Mouse (Mus musculus) neural tube, embryonic 11.5 days (tissue): ENCODE results near the gene Slc15a3. TPM values are rescaled to one million over a fixed set of nuclear protein-coding genes. Genes with fewer than 3 reads are reported as not detected.

Source experiments
- ATAC-seq: fragments of 200-750 bp; cut with Nextera tagmentation; 2 replicates; pipeline ENCODE4 v1.8.0; 2017; ENCODE audit warnings: moderate number of reproducible peaks, mild to moderate bottlenecking, moderate TSS enrichment, moderate library complexity; ENCODE audit not compliant: insufficient read depth, low FRiP score, low TSS enrichment
- DNase-seq: peaks from one replicate; pipeline ENCODE4 v3.0.0-alpha.2; 2015; ENCODE audit warnings: low spot score
- H3K27ac ChIP-seq: fragments of 300-500 bp; sonication (generic); 2 replicates; pipeline ENCODE4 v1.5.1; 2014; ENCODE audit warnings: low read depth, mild to moderate bottlenecking, low read length
- H3K27me3 ChIP-seq: fragments of 300-500 bp; sonication (generic); 2 replicates; pipeline ENCODE4 v1.6.1; 2014; ENCODE audit warnings: mild to moderate bottlenecking, low read length, mixed read lengths; ENCODE audit not compliant: control insufficient read depth, insufficient read depth
- H3K36me3 ChIP-seq: fragments of 300-500 bp; sonication (generic); 2 replicates; pipeline ENCODE4 v1.6.1; 2014; ENCODE audit warnings: mild to moderate bottlenecking, low read length, moderate library complexity, mixed read lengths; ENCODE audit not compliant: control insufficient read depth, insufficient read depth
- H3K4me1 ChIP-seq: fragments of 300-500 bp; sonication (generic); 2 replicates; pipeline ENCODE4 v1.6.1; 2014; ENCODE audit warnings: low read length, mixed read lengths; ENCODE audit not compliant: control insufficient read depth, insufficient read depth
- H3K4me2 ChIP-seq: fragments of 300-500 bp; sonication (generic); 2 replicates; pipeline ENCODE4 v1.6.1; 2014; ENCODE audit warnings: low read depth, mild to moderate bottlenecking, moderate library complexity
- H3K4me3 ChIP-seq: fragments of 300-500 bp; sonication (generic); 2 replicates; pipeline ENCODE4 v1.5.1; 2014; ENCODE audit warnings: low read depth, low read length
- H3K9ac ChIP-seq: fragments of 300-500 bp; sonication (generic); 2 replicates; pipeline ENCODE4 v1.6.1; 2014; ENCODE audit warnings: mild to moderate bottlenecking, low read length
- H3K9me3 ChIP-seq: fragments of 300-500 bp; sonication (generic); 2 replicates; pipeline ENCODE4 v1.6.1; 2016; ENCODE audit warnings: low read length; ENCODE audit not compliant: control insufficient read depth
- WGBS: fragments of 180-500 bp; shearing (Covaris S2); extraction: QIAGEN DNeasy Blood & Tissue Kit; methylation state at CpG from one replicate; pipeline ENCODE4 v1.1.7; 2014; 5-methylcytosine and 5-hydroxymethylcytosine counted together
- polyA plus RNA-seq: library from polyadenylated mRNA; unstranded; fragments of >200 nt; fragmentation: Nextera tagmentation; extraction: Ambion mirVana; gene quantifications from 2 replicates; pipeline ENCODE4 v1.2.1, GENCODE M21; 2014

Gene Slc15a3
- polyA plus RNA-seq, result 0.09 and 0.53 TPM in 2 replicates

DNA sequence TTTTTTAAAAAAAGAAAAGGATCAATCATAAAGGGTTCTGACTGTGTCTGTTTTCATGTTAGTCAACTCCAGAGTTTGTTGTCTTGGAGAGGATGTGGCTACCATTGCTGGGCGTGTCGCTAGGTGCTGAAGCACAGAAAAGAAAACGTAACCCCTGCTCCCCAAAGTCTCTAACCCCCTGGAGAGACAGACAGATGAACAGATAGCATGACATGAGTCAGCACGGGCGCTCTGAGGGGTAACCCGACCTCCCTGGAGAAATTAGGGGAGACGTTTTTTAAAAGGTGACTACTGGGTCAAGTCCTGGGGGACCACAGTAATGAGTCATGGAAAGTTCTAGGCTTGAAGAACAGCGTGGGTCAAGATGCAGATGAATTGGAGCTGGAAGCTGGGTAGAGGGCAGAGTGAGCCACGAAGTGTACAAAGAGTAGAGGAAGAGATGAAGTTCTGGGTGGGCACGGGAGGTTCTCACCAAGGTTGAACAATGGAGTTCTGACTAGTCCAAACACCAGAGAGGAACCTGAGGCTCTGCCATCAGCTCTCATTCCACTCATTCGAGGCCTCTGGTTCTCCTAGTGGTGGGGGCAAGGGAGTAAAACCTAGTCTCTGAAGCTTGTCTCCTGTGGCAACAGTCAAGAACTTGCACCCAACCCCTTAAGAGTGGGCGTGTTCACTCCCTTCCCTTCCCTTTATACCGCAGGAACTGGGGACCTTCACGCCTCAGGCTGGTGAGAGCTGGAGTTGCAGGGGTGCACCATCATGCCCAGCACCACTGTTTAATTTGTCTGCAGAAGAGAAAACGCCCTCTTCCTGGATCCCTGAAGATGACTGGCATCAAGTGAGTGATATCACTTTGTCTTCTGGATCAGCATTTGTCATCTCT, at the start of gene Slc15a3:
Gene Slc15a3, plus strand, starts transcription at position 718 of the 883 bp plus-strand sequence.
- WGBS, result 79% methylated on average over 15 of the region's 15 CpGs
- DNase-seq (no peak), ATAC-seq (no peak)
- Histone ChIP-seq H3K4me1 (no peaks in the 10 kb centered on the region), H3K36me3 (no peaks in the 10 kb centered on the region), H3K9ac (no peak within 1 kb of the TSS), H3K27me3 (no peaks in the 10 kb centered on the region), H3K4me3 (no peak within 1 kb of the TSS), H3K4me2 (no peak within 1 kb of the TSS), H3K9me3 (no peaks in the 10 kb centered on the region), H3K27ac (no peak within 1 kb of the TSS)

DNA sequence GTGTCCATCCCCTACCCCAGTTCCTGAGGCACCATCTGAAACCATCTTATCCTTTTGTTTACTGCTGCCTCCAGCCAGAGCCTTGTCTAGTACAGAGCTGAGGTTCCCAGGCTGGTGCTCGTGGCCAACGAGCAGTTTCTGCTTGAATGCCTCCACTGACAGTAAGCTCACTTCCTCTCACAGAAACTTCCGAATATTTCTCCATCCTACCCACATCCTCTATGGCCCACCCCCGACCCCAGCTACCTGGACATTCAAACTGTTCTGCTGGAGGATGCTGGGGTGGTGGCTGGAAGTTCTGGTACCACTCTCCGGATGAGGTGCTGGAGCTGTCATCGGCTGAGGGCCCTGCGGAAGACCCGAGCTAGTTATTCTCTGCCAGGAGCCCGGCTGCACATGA, 49.2 kb upstream of the Slc15a3 start:
- ATAC-seq (no peak), DNase-seq (no peak)
- Histone ChIP-seq H3K4me2 (no peak overlapping the region), H3K27ac (no peak overlapping the region), H3K9me3 (no peaks in the 10 kb centered on the region), H3K4me3 (no peak overlapping the region), H3K9ac (no peak overlapping the region), H3K4me1 (no peaks in the 10 kb centered on the region), H3K27me3 (no peaks in the 10 kb centered on the region), H3K36me3 (no peaks in the 10 kb centered on the region)
- 79% methylated on average over 9 of the region's 9 CpGs for WGBS

GRCm38 (mm10) chr19:10793044-10793443, 46.5 kb upstream of the Slc15a3 start:
- H3K4me2 ChIP-seq, result no peak overlapping the region
- no peak for DNase-seq
- H3K9me3 ChIP-seq, result no peaks in the 10 kb centered on the region
- H3K36me3 ChIP-seq, result no peaks in the 10 kb centered on the region
- H3K9ac ChIP-seq, result no peak overlapping the region
- no peaks in the 10 kb centered on the region for H3K27me3 ChIP-seq
- H3K4me1 ChIP-seq, result no peaks in the 10 kb centered on the region
- 56% methylated on average over 3 of the region's 3 CpGs for WGBS
- H3K4me3 ChIP-seq, result no peak overlapping the region
- no peak for ATAC-seq
- no peak overlapping the region for H3K27ac ChIP-seq

DNA sequence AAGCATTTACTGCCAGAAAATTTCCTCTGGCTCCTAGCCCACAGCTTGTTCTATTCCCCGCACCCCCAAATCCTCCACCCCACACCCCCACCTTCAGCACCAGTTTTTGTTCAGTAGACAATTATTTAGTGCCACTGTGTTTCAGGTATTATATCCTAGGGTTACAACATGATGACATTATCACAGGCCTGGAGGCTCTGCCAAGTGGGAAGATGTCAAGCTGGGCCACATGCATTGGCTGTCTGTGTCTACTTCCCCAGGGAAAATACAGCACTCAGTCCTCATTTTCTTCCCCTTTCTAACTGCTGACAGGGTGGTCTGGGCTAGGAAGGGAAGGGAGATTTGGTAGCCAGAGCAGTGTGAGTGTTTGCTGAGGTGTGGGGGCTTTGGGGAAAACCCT, 44.6 kb upstream of the Slc15a3 start:
- WGBS, result 90% methylated on average over 1 of the region's 1 CpGs
- ATAC-seq (no peak), DNase-seq (no peak)
- Histone ChIP-seq H3K9me3 (no peaks in the 10 kb centered on the region), H3K27ac (no peak overlapping the region), H3K4me1 (no peaks in the 10 kb centered on the region), H3K27me3 (no peaks in the 10 kb centered on the region), H3K4me2 (no peak overlapping the region), H3K9ac (no peak overlapping the region), H3K36me3 (no peaks in the 10 kb centered on the region), H3K4me3 (no peak overlapping the region)

DNA sequence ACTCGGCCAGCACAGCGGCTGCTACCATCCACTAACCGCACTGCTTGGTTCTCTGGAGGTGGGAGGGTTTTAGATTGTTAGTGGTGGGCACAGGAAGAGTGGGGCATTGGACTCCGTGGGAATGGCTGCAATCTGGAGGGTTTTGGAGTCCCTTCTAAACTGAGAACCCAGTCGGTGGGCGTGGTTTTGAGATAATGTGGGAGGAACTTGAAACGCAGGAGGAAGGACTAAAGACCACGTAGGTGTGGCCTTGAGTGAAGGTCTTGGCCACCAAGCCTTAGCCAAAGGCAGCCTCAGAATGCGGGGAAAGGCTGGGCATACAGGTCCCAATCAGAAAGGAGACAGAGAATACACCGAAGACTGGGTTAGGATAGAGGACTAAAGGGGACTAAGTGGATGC, 41.0 kb upstream of the Slc15a3 start:
- H3K36me3 ChIP-seq, result no peaks in the 10 kb centered on the region
- H3K9ac ChIP-seq, result no peak overlapping the region
- no peak for ATAC-seq
- H3K9me3 ChIP-seq, result no peaks in the 10 kb centered on the region
- 72% methylated on average over 10 of the region's 10 CpGs for WGBS
- no peak overlapping the region for H3K4me2 ChIP-seq
- no peak for DNase-seq
- H3K4me3 ChIP-seq, result no peak overlapping the region
- no peak overlapping the region for H3K27ac ChIP-seq
- H3K27me3 ChIP-seq, result no peaks in the 10 kb centered on the region
- H3K4me1 ChIP-seq, result no peaks in the 10 kb centered on the region

DNA sequence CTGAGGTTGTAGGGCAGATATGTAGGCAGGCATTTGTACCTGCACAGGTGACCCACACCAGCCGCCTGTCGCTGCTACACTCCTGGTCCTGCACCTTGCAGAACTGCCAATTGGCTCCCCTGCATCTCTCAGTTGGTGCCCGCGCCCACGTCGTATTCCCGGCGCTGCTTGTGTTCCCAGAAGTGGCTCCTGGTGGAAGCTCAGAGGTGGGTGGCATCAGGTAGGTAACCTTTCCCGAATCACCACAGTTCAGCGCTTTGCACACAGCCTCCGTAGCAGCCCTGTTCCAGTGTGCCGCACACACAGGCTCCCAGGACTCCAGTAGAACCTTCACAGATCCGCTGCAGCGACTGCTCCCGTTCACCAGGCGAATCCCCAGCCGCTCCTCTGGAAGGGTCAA, 40.4 kb upstream of the Slc15a3 start:
- Histone ChIP-seq H3K9ac (no peak overlapping the region), H3K4me1 (no peaks in the 10 kb centered on the region), H3K4me3 (no peak overlapping the region), H3K36me3 (no peaks in the 10 kb centered on the region), H3K9me3 (no peaks in the 10 kb centered on the region), H3K4me2 (no peak overlapping the region), H3K27ac (no peak overlapping the region), H3K27me3 (no peaks in the 10 kb centered on the region)
- WGBS, result 93% methylated on average over 17 of the region's 17 CpGs
- no peak for ATAC-seq
- no peak for DNase-seq

- H3K9ac ChIP-seq, result no peak overlapping the region
- H3K4me1 ChIP-seq, result no peaks in the 10 kb centered on the region
- no peak overlapping the region for H3K27ac ChIP-seq
- no peaks in the 10 kb centered on the region for H3K27me3 ChIP-seq
- ATAC-seq (no peak), DNase-seq (no peak)
- H3K4me2 ChIP-seq, result no peak overlapping the region
- no peaks in the 10 kb centered on the region for H3K36me3 ChIP-seq
- no peak overlapping the region for H3K4me3 ChIP-seq
- no peaks in the 10 kb centered on the region for H3K9me3 ChIP-seq
- WGBS, result 78% methylated on average over 6 of the region's 6 CpGs
These were observed 38.5 kb upstream of the Slc15a3 start for GRCm38 (mm10) chr19:10801070-10801469.

GRCm38 (mm10) chr19:10801906-10802305, 37.6 kb upstream of the Slc15a3 start:
- WGBS, result 93% methylated on average over 6 of the region's 6 CpGs
- Histone ChIP-seq H3K4me1 (no peaks in the 10 kb centered on the region), H3K27me3 (no peaks in the 10 kb centered on the region), H3K36me3 (no peaks in the 10 kb centered on the region), H3K9ac (no peak overlapping the region), H3K27ac (no peak overlapping the region), H3K4me2 (no peak overlapping the region), H3K9me3 (no peaks in the 10 kb centered on the region), H3K4me3 (no peak overlapping the region)
- DNase-seq, result no peak
- ATAC-seq, result no peak

- H3K9ac ChIP-seq, result no peak overlapping the region
- no peak for ATAC-seq
- H3K4me1 ChIP-seq, result no peaks in the 10 kb centered on the region
- no peak for DNase-seq
- H3K27ac ChIP-seq, result no peak overlapping the region
- 76% methylated on average over 5 of the region's 5 CpGs for WGBS
- H3K4me3 ChIP-seq, result no peak overlapping the region
- H3K4me2 ChIP-seq, result no peak overlapping the region
- H3K27me3 ChIP-seq, result no peaks in the 10 kb centered on the region
- H3K36me3 ChIP-seq, result no peaks in the 10 kb centered on the region
- H3K9me3 ChIP-seq, result no peaks in the 10 kb centered on the region
These were observed 35.8 kb upstream of the Slc15a3 start for GRCm38 (mm10) chr19:10803751-10804150.
